Mouse (Mus musculus): ENCODE results near the gene Scfd2. TPM values are rescaled to one million over a fixed set of nuclear protein-coding genes. Genes with fewer than 3 reads are reported as not detected.

Scfd2 gene
- polyA plus RNA-seq (2012; rRNA removed), result 8.0 and 9.2 TPM in 2 replicates

DNA sequence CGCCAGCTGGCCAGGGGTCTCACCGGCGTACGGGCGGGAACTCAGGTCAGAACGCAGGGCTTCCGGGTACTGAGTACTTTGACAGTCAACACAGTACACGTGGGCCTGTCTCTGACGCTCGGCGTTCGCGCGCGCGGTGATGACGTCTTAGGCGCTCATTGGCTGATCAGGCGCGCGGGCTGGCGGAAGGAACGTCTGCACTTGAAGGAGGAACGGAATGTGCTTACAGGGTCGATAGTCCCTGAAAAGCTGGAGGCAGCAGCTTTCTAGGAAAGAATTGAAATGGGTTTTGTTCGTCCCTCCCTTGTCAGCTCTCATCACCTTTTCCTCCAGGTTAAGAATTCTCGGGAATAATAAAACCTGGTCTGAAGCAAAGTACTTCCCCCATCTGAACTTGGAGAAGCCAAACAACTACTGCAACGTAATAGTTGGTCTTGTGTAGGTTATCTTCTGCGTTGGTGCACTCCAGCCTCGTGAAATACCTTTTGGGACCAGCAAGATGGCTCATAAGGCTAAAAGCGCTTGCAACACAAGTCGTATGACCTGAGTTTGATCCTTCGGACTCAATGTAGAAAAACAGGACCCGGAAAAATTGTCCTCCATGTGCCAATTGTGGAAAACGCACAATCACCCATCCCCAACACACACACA lies at the start of gene Scfd2:
Gene Scfd2 (minus strand): TSS at position 130 of the 651 bp plus-strand sequence.

DNA sequence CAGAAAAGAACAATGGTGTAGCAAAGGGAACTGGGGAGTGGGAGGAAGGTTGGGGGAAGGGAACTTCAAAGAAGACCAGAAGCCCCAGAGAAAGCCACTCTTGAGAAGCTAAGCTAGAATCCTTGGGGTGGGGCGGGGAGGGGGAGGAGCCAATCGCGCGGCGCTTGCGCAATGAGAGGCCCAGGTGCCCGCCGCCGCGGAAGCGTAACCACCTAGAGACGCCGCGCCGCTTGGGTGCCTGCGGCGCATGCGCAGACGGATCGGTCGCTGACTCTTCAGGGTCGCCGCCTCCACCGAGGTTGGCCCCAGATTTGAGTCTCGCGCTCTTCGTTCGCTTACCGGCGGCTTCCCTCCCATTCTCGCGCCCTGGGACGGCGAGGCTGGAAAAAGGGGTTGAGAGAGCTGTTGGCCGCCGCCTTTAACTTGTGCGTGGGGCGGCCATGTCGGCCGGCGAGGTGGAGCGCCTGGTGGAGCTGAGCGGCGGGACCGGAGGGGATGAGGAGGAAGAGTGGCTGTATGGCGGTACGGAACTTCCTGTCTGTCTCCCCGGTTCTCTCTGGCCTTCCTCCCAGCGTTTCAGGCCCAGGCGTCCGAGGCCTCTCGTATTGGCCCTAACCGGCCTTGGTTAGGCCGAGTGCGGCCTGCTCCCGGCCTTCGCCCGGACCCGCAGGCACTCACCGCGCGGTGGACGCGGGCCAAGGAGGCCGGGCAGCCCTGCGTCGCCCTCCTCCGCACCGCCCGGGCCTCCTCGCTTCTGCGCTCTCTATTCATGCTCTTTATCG lies 3.9 kb upstream of the Scfd2 start, which contains the start of gene Fip1l1:
Gene Fip1l1 (plus strand): TSS at position 210 of the 782 bp plus-strand sequence.

DNA sequence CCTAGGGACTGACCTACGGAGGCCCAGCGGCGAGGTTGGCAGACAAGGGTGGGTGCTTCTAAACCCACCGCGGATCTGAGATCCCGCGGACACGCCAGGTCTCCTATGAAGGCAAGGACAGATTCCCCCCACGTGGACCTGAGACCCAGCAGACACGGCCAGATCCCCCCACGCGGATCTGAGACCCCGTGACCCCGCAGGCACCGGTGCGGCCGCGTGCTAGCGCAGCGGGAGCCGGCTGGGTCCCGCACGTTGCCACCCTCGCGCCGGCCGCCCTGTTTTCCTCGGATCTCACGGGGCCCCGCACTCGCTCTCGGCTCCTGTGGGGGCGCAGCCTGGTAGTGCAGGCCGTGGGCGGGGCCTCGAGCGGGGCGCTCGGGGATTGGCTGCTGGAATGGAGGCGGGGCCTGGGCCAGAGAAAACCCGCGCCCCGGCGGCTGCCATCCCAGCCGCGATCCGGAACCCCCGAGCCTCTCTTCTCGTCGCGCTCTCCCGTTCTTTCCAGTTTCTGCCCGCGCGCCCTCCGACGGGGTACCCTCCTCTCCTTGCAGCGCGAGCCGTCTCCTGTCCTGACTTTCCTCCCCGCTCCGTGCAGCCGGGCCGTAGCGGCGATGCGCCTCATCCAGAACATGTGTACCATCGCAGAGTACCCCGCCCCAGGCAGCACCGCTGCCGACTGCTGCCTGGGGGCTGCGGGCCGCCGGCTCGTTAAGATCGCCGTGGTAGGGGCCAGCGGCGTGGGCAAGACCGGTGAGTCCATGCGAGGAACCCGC lies 336.5 kb downstream of the Scfd2 start, which contains the start of gene Rasl11b:
Gene Rasl11b (plus strand): TSS at position 446 of the 773 bp plus-strand sequence.

Other genes with a start within 250 kb of the Scfd2 start
- 101 and 117 TPM in 2 replicates for gene Fip1l1, start 3.7 kb upstream of the Scfd2 start, polyA plus RNA-seq (2012; rRNA removed)
- gene Lnx1, start 171.2 kb upstream of the Scfd2 start, polyA plus RNA-seq (2012; rRNA removed), result 0.35 and 0.80 TPM in 2 replicates

Measured in central nervous system, embryonic 11.5 days (tissue).